Mouse (Mus musculus): ENCODE measurements around the gene Mef2c. TPM values are rescaled to one million over a fixed set of nuclear protein-coding genes. Genes with fewer than 3 reads are reported as not detected.

Mef2c gene
- total and polyA plus RNA-seq, 3 experiments = not detected

DNA sequence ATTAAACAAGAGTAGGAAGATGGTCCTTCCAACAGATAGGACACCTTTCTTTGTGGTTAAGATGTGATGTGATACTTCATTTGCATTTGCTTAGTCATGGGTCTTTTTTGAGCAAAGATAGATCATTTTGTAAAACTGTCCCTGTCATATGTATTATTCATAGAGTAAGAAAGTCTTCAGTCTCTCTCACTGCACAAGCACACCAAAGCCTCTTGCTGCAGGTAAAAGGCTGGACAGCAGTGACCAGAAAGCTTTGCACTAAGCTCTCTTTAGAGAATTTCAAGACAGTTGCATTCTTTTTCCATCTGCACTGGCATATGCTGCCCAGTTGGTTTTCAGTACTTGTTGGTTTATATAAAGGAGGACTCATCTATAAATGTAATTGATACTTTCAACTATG lies 36.1 kb downstream of the Mef2c start:
- no peaks in the 10 kb centered on the region for H3K79me2 ChIP-seq (ENCODE audit: control insufficient read depth, insufficient read depth, low read length, poor library complexity)
- no peaks in the 10 kb centered on the region for H3K27me3 ChIP-seq (ENCODE audit: control insufficient read depth in 1 of 2, insufficient read depth in 2 of 2, low read length in 2 of 2)
- peaks cover 0 to 2% of the 10 kb centered on the region in 2 experiments; a peak in 1 of 4 replicates for H3K4me1 ChIP-seq (ENCODE audit: control insufficient read depth in 1 of 2, insufficient read depth in 2 of 2, low read length in 2 of 2)
- no peak overlapping the region for H3K4me3 ChIP-seq (ENCODE audit: control insufficient read depth in 1 of 2, insufficient read depth in 1 of 2, low read depth in 2 of 2, low read length in 2 of 2)
- peak; percentile 21 for DNase-seq (ENCODE audit: low read depth, low spot score)
- no peaks in the 10 kb centered on the region for H3K9me3 ChIP-seq (replicated peaks; ENCODE audit: insufficient read depth, low read length)
- TF ChIP-seq SMC3 (IDR thresholded peaks at IDR 0.05; ENCODE audit: low read depth, low read length) (no peak), TCF12 (IDR thresholded peaks at IDR 0.05; ENCODE audit: low read depth, low read length) (no peak), EP300 (IDR thresholded peaks at IDR 0.05; ENCODE audit: low read depth in 1 of 2, low read length in 2 of 2) (peak in 1 of 2 experiments; percentile 39; a peak in 1 of 4 replicates), MEF2A (IDR thresholded peaks at IDR 0.05; ENCODE audit: extremely low read depth, insufficient replicate concordance, low read depth, low read length, poor library complexity, severe bottlenecking) (no peak), E2F4 (IDR thresholded peaks at IDR 0.05; ENCODE audit: borderline replicate concordance, low read depth, low read length) (no peak), ZNF384 (IDR thresholded peaks at IDR 0.05; ENCODE audit: low read depth, low read length) (no peak)
- peaks cover 0 to 5% of the 10 kb centered on the region in 2 experiments; a peak in 2 of 4 replicates for H3K36me3 ChIP-seq (ENCODE audit: control insufficient read depth in 1 of 2, insufficient read depth in 2 of 2, low read length in 2 of 2)
- no peak overlapping the region for H3K9ac ChIP-seq (ENCODE audit: control insufficient read depth, low read depth, low read length, poor library complexity, severe bottlenecking)
- H3K27ac ChIP-seq (ENCODE audit: control insufficient read depth, low read depth, low read length) = no peak overlapping the region

DNA sequence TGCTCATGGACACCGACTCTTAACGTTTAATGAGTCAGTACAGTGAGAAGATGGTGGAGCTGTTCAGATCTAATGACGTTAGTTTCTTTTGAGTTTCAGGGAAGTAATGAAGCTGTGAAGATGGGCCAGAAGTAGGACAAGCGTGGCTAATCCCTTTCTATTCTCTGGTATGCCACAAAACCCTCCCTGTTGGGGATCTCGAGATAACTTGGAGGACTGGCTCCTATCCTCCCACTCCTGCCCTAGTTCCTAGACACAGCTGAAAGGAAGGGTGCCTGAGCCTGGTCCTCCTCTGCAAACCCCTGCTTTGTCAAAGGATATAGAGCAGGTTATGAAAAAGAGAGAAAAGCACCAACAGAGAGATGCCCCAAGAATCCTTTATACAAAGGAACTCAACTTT lies 38.8 kb downstream of the Mef2c start:
- TF ChIP-seq E2F4 (IDR thresholded peaks at IDR 0.05; ENCODE audit: borderline replicate concordance, low read depth, low read length) (no peak), ETS1 (IDR thresholded peaks at IDR 0.05; ENCODE audit: low read depth, low read length) (no peak), MAZ (IDR thresholded peaks at IDR 0.05; ENCODE audit: low read depth, low read length) (no peak), ZMIZ1 (IDR thresholded peaks at IDR 0.05; ENCODE audit: low read depth, low read length) (no peak), NELFE (IDR thresholded peaks at IDR 0.05; ENCODE audit: low read depth, low read length) (no peak), CHD1 (IDR thresholded peaks at IDR 0.05; ENCODE audit: low read depth, low read length) (no peak), TBP (IDR thresholded peaks at IDR 0.05; ENCODE audit: low read depth, low read length) (no peak), SMC3 (IDR thresholded peaks at IDR 0.05; ENCODE audit: low read depth, low read length) (no peak), RCOR1 (IDR thresholded peaks at IDR 0.05; ENCODE audit: low read depth, low read length) (no peak), BHLHE40 (IDR thresholded peaks at IDR 0.05; ENCODE audit: borderline replicate concordance, low read depth, low read length) (no peak), POLR2AphosphoS2 (IDR thresholded peaks at IDR 0.05; ENCODE audit: low read length) (no peak), JUND (IDR thresholded peaks at IDR 0.05; ENCODE audit: low read depth, low read length) (no peak), TAL1 (IDR thresholded peaks at IDR 0.05; ENCODE audit: low read length) (no peak), GATA1 (IDR thresholded peaks at IDR 0.05; ENCODE audit: low read depth, low read length) (no peak)
- peaks cover 0 to 2% of the 10 kb centered on the region in 2 experiments; a peak in 1 of 4 replicates for H3K4me1 ChIP-seq (ENCODE audit: control insufficient read depth in 1 of 2, insufficient read depth in 2 of 2, low read length in 2 of 2)
- no peak overlapping the region for H3K4me3 ChIP-seq (ENCODE audit: control insufficient read depth in 1 of 2, insufficient read depth in 1 of 2, low read depth in 2 of 2, low read length in 2 of 2)
- H3K9me3 ChIP-seq (replicated peaks; ENCODE audit: insufficient read depth, low read length) = no peaks in the 10 kb centered on the region
- H3K27me3 ChIP-seq (ENCODE audit: control insufficient read depth in 1 of 2, insufficient read depth in 2 of 2, low read length in 2 of 2) = no peaks in the 10 kb centered on the region
- DNase-seq (ENCODE audit: low read depth, low spot score) = no peak
- no peak overlapping the region for H3K9ac ChIP-seq (ENCODE audit: control insufficient read depth, low read depth, low read length, poor library complexity, severe bottlenecking)
- H3K27ac ChIP-seq (ENCODE audit: control insufficient read depth, low read depth, low read length) = no peak overlapping the region
- no peaks in the 10 kb centered on the region for H3K79me2 ChIP-seq (ENCODE audit: control insufficient read depth, insufficient read depth, low read length, poor library complexity)
- peaks cover 0 to 5% of the 10 kb centered on the region in 2 experiments; a peak in 2 of 4 replicates for H3K36me3 ChIP-seq (ENCODE audit: control insufficient read depth in 1 of 2, insufficient read depth in 2 of 2, low read length in 2 of 2)
